Mouse (Mus musculus) c-Kit-negative CD71-positive TER-119-positive erythroid progenitor cells, embryonic 14.5 days (primary cell): Measurements from ENCODE around the gene Rbfox2.

ENCODE experiments used
- DNase-seq: peaks from one replicate; pipeline ENCODE4 v3.0.0-alpha.2; 2013; ENCODE audit warnings: low read depth, low spot score

The Rbfox2 gene

GRCm38 (mm10) chr15:77331444-77331843, 24.6 kb upstream of the Rbfox2 start:
- DNase-seq, result no peak

GRCm38 (mm10) chr15:77329681-77330180, 22.9 kb upstream of the Rbfox2 start:
- DNase-seq, result no peak

GRCm38 (mm10) chr15:77326361-77326760, 19.6 kb upstream of the Rbfox2 start:
- no peak for DNase-seq

- DNase-seq, result no peak
Measured at GRCm38 (mm10) chr15:77324426-77324825, 17.6 kb upstream of the Rbfox2 start.

- DNase-seq, result no peak
Measured at GRCm38 (mm10) chr15:77323226-77323625, 16.4 kb upstream of the Rbfox2 start.

GRCm38 (mm10) chr15:77313701-77314100, 6.9 kb upstream of the Rbfox2 start:
- no peak for DNase-seq

- DNase-seq, result no peak
Measured at GRCm38 (mm10) chr15:77312796-77313195, 6.0 kb upstream of the Rbfox2 start.

- DNase-seq, result no peak
Measured at GRCm38 (mm10) chr15:77307767-77308495, 1.1 kb upstream of the Rbfox2 start.

GRCm38 (mm10) chr15:77305852-77306546, 805 bp downstream of the Rbfox2 start:
- no peak for DNase-seq

- no peak for DNase-seq
Measured at GRCm38 (mm10) chr15:77304960-77305359, 1.8 kb downstream of the Rbfox2 start.

GRCm38 (mm10) chr15:77301122-77301521, 5.7 kb downstream of the Rbfox2 start:
- no peak for DNase-seq

- DNase-seq, result no peak
Measured at GRCm38 (mm10) chr15:77298564-77298963, 8.2 kb downstream of the Rbfox2 start.

- DNase-seq, result no peak
Measured at GRCm38 (mm10) chr15:77296635-77297034, 10.2 kb downstream of the Rbfox2 start.

- no peak for DNase-seq
Measured at GRCm38 (mm10) chr15:77293493-77293892, 13.3 kb downstream of the Rbfox2 start.

- DNase-seq, result no peak
Measured at GRCm38 (mm10) chr15:77292381-77292780, 14.4 kb downstream of the Rbfox2 start.

- no peak for DNase-seq
Measured at GRCm38 (mm10) chr15:77291471-77291870, 15.3 kb downstream of the Rbfox2 start.

- DNase-seq, result no peak
Measured at GRCm38 (mm10) chr15:77290352-77290751, 16.5 kb downstream of the Rbfox2 start.

GRCm38 (mm10) chr15:77280130-77280529, 26.7 kb downstream of the Rbfox2 start:
- no peak for DNase-seq

- no peak for DNase-seq
Measured at GRCm38 (mm10) chr15:77278825-77279224, 28.0 kb downstream of the Rbfox2 start.

GRCm38 (mm10) chr15:77276838-77277725, 29.7 kb downstream of the Rbfox2 start:
- DNase-seq, result no peak

GRCm38 (mm10) chr15:77276300-77276699, 30.5 kb downstream of the Rbfox2 start:
- DNase-seq, result no peak

- no peak for DNase-seq
Measured at GRCm38 (mm10) chr15:77275572-77275971, 31.2 kb downstream of the Rbfox2 start.
